Mouse (Mus musculus): ENCODE results near the gene Tmem269.
A peak's percentile ranks its signal among the peaks of the same experiment; 100 is the strongest.

Tmem269 gene

GRCm38 (mm10) chr4:119234348-119234747 is 16.3 kb upstream of the Tmem269 start:
- DNase-seq (ENCODE audit: low spot score), result no peak

GRCm38 (mm10) chr4:119233256-119233901 is 15.4 kb upstream of the Tmem269 start:
- peak; percentile 34 for DNase-seq (ENCODE audit: low spot score)

GRCm38 (mm10) chr4:119232410-119233255 is 14.6 kb upstream of the Tmem269 start, which contains the start of the genes AU022252 and P3h1:
Gene AU022252 (minus strand): TSS chr4:119232712.
Gene P3h1 (plus strand): TSS chr4:119232915.
- peak; percentile 99 for DNase-seq (ENCODE audit: low spot score)

- no peak for DNase-seq (ENCODE audit: low spot score)
Observed at GRCm38 (mm10) chr4:119226751-119227150, 8.7 kb upstream of the Tmem269 start.

GRCm38 (mm10) chr4:119225719-119226118 is 7.7 kb upstream of the Tmem269 start:
- no peak for DNase-seq (ENCODE audit: low spot score)

- DNase-seq (ENCODE audit: low spot score), result no peak
Observed at GRCm38 (mm10) chr4:119224534-119224933, 6.5 kb upstream of the Tmem269 start.

GRCm38 (mm10) chr4:119223696-119224095 is 5.7 kb upstream of the Tmem269 start:
- no peak for DNase-seq (ENCODE audit: low spot score)

- no peak for DNase-seq (ENCODE audit: low spot score)
Observed at GRCm38 (mm10) chr4:119216667-119217066, 1.4 kb downstream of the Tmem269 start.

- DNase-seq (ENCODE audit: low spot score), result no peak
Observed at GRCm38 (mm10) chr4:119204672-119205071, 13.3 kb downstream of the Tmem269 start.

GRCm38 (mm10) chr4:119198105-119198504 is 19.9 kb downstream of the Tmem269 start:
- no peak for DNase-seq (ENCODE audit: low spot score)

GRCm38 (mm10) chr4:119195582-119196320 is 22.3 kb downstream of the Tmem269 start:
- DNase-seq (ENCODE audit: low spot score), result no peak

- DNase-seq (ENCODE audit: low spot score), result peak; percentile 79
Observed at GRCm38 (mm10) chr4:119194909-119195581, 23.0 kb downstream of the Tmem269 start, which contains the start of gene Svbp. Gene Svbp (plus strand): TSS chr4:119195306.

- DNase-seq (ENCODE audit: low spot score), result no peak
Observed at GRCm38 (mm10) chr4:119192757-119193156, 25.3 kb downstream of the Tmem269 start.

GRCm38 (mm10) chr4:119191273-119191672 is 26.7 kb downstream of the Tmem269 start:
- DNase-seq (ENCODE audit: low spot score), result no peak

- DNase-seq (ENCODE audit: low spot score), result no peak
Observed at GRCm38 (mm10) chr4:119190618-119191017, 27.4 kb downstream of the Tmem269 start.

- no peak for DNase-seq (ENCODE audit: low spot score)
Observed at GRCm38 (mm10) chr4:119189864-119190263, 28.2 kb downstream of the Tmem269 start, which contains the start of gene Ermap. Gene Ermap (minus strand): TSS chr4:119190011.

GRCm38 (mm10) chr4:119189392-119189791 is 28.6 kb downstream of the Tmem269 start:
- no peak for DNase-seq (ENCODE audit: low spot score)

GRCm38 (mm10) chr4:119188060-119188785 is 29.8 kb downstream of the Tmem269 start:
- no peak for DNase-seq (ENCODE audit: low spot score)

GRCm38 (mm10) chr4:119185771-119186170 is 32.2 kb downstream of the Tmem269 start:
- DNase-seq (ENCODE audit: low spot score), result no peak

- no peak for DNase-seq (ENCODE audit: low spot score)
Observed at GRCm38 (mm10) chr4:119183525-119183924, 34.5 kb downstream of the Tmem269 start.

GRCm38 (mm10) chr4:119181456-119181855 is 36.6 kb downstream of the Tmem269 start:
- DNase-seq (ENCODE audit: low spot score), result no peak
